Mouse (Mus musculus): ENCODE measurements around the gene Nmnat1.
A peak's percentile ranks its signal among the peaks of the same experiment; 100 is the strongest.

Nmnat1 gene

GRCm38 (mm10) chr4:149485053-149485824 lies at the start of gene Nmnat1, which contains the start of gene Lzic:
Nmnat1 (minus strand) TSS chr4:149485202.
Lzic (plus strand) TSS chr4:149485229.
- DNase-seq (ENCODE audit: low spot score), result peak; percentile 92

GRCm38 (mm10) chr4:149529691-149530090 lies 44.7 kb upstream of the Nmnat1 start:
- no peak for DNase-seq (ENCODE audit: low spot score)

GRCm38 (mm10) chr4:149527621-149528354 lies 42.8 kb upstream of the Nmnat1 start:
- no peak for DNase-seq (ENCODE audit: low spot score)

- no peak for DNase-seq (ENCODE audit: low spot score)
These were observed 41.3 kb upstream of the Nmnat1 start for GRCm38 (mm10) chr4:149526330-149526729.

- DNase-seq (ENCODE audit: low spot score), result no peak
These were observed 40.8 kb upstream of the Nmnat1 start for GRCm38 (mm10) chr4:149525811-149526210.

GRCm38 (mm10) chr4:149525170-149525569 lies 40.2 kb upstream of the Nmnat1 start:
- DNase-seq (ENCODE audit: low spot score), result no peak

- DNase-seq (ENCODE audit: low spot score), result no peak
These were observed 39.0 kb upstream of the Nmnat1 start for GRCm38 (mm10) chr4:149523961-149524360.

- DNase-seq (ENCODE audit: low spot score), result no peak
These were observed 36.3 kb upstream of the Nmnat1 start for GRCm38 (mm10) chr4:149521258-149521657.

GRCm38 (mm10) chr4:149518351-149519220 lies 33.6 kb upstream of the Nmnat1 start:
- DNase-seq (ENCODE audit: low spot score), result no peak

- peak; percentile 96 for DNase-seq (ENCODE audit: low spot score)
These were observed 32.9 kb upstream of the Nmnat1 start, which contains the start of gene Ctnnbip1 for GRCm38 (mm10) chr4:149517868-149518340. Ctnnbip1 (plus strand) TSS chr4:149518236.

- no peak for DNase-seq (ENCODE audit: low spot score)
These were observed 30.7 kb upstream of the Nmnat1 start for GRCm38 (mm10) chr4:149515706-149516105.

GRCm38 (mm10) chr4:149512072-149512471 lies 27.1 kb upstream of the Nmnat1 start:
- no peak for DNase-seq (ENCODE audit: low spot score)

GRCm38 (mm10) chr4:149511221-149511646 lies 26.2 kb upstream of the Nmnat1 start:
- no peak for DNase-seq (ENCODE audit: low spot score)

- no peak for DNase-seq (ENCODE audit: low spot score)
These were observed 21.9 kb upstream of the Nmnat1 start for GRCm38 (mm10) chr4:149506904-149507303.

GRCm38 (mm10) chr4:149505261-149505967 lies 20.4 kb upstream of the Nmnat1 start:
- DNase-seq (ENCODE audit: low spot score), result no peak

GRCm38 (mm10) chr4:149504858-149505257 lies 19.9 kb upstream of the Nmnat1 start:
- no peak for DNase-seq (ENCODE audit: low spot score)

- no peak for DNase-seq (ENCODE audit: low spot score)
These were observed 19.4 kb upstream of the Nmnat1 start for GRCm38 (mm10) chr4:149504363-149504762.

GRCm38 (mm10) chr4:149499790-149500189 lies 14.8 kb upstream of the Nmnat1 start:
- no peak for DNase-seq (ENCODE audit: low spot score)

GRCm38 (mm10) chr4:149498901-149499300 lies 13.9 kb upstream of the Nmnat1 start:
- DNase-seq (ENCODE audit: low spot score), result no peak

- peak; percentile 38 for DNase-seq (ENCODE audit: low spot score)
These were observed 11.6 kb upstream of the Nmnat1 start for GRCm38 (mm10) chr4:149496612-149497011.

- DNase-seq (ENCODE audit: low spot score), result no peak
These were observed 6.1 kb upstream of the Nmnat1 start for GRCm38 (mm10) chr4:149491151-149491550.

Data from layer of hippocampus, adult 11-12 months (tissue).